Mouse (Mus musculus): ENCODE data around the gene Filip1l.

Gene Filip1l

DNA sequence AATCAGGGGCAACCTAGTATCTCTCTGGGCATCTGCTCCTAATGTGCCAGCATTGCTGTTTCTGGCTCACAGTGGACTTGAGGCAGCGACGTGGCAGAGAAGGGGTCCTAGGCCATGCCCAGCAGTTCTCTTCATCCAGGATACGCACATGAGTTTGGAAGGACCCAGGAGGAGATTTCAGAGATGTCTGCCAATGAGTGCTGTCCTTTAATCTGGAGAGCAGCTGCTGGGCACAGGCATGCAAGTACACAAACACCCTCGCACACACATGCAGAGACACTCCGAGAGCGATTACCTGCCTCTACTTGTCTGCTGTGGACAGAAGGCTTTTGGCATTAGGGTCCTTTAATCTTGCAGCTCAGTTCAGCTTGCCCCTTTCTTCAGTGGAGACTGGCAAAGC is at the start of gene Filip1l:
Gene Filip1l, plus strand, starts transcription at position 343 of the 400 bp plus-strand sequence.
- DNase-seq = no peak

DNA sequence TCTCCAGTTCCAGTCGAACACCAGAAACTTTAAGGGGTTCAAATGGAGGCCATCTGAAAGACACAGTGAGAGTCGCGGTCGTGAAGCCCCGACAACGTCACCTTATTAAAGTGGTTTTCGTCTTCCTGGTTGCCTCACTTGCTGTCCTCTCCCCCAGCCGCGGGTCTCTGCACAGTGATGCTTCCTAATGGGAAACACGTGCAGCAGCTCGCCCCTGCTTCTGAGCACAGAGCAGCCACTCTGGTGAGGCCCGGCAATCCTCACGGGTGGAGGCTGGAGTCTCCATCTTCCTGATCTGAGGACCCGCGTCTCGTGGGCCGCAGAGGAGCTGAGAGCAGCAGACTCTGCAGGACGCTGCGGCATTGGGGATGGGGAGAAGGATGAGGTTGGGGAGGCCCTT is 49.2 kb upstream of the Filip1l start:
- DNase-seq = no peak

DNA sequence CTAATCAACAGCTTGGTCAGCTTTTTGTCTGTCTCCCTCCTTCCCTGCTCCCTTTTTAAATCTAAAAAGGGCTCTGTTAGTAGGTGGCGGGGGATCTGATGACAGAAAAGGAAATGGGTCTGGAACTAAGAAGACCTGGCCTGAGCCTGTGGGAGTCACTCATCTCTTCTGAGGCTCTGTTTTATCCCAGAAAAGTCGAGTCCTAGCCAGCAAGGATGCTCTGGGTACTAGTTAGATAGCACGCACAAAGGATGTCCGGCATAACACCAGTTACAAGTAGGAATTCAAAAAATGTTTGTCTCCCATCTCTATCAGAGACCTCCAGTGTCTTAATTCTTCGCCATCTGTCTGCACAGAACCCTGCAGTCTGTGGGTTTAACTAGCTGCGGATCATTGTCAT is 47.4 kb upstream of the Filip1l start:
- no peak for DNase-seq

DNA sequence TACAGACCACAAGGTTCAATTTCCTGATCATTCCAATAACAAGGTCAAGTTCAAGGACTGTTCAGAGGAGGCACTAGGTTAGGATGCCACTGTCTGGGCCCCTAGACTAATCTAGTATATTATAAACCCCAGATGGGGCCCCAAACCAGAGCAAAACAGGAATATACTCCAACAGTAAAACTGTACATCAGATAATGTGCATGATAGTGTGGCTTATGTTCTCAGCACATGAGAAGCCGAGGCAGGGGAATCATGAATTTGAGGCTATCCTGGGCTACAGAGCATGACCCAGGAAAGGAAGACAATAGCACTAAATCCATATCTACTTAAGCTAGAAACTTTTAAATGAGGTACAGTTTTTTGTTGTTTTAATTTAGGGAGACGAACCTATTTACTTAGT is 40.8 kb upstream of the Filip1l start:
- DNase-seq = no peak

DNA sequence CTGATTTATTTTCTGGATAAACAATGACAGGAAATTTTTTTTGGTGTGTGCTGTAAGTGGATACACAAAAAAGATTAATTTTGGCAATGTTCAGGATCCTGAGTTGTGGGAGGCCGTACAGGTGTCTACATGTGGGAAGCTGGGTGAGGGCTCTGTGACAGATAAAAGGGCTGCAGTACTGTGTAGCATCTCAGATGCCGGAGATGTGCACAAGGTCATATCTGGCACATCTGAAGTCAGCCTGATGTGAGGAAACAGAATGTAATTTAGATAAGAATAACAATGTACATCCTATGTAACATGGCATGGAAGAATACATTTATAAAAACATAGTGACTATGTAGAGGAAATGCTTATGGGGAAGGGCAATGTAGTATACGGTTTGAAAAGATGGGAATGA is 39.4 kb upstream of the Filip1l start:
- peak in 1 of 2 experiments; percentile 13 for DNase-seq

DNA sequence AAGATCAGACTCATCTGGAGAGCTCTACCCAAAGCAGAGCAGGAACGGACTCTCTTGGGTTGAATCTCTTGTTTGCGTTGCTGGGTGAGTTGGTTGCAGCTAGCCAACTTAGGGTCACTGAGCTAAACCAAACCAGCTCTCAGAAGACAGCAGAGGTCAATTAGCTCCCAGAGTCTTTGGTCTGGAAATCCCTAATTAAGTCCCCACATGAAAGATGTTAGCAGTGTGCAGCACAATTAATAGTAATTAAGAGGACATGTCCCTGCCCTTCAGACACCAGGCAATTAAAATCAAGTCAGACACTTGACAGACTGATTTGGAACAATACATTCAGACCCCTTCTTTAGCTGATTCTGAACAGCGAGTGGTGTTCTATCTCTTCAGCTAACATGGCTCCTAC is 38.7 kb upstream of the Filip1l start:
- DNase-seq = no peak

DNA sequence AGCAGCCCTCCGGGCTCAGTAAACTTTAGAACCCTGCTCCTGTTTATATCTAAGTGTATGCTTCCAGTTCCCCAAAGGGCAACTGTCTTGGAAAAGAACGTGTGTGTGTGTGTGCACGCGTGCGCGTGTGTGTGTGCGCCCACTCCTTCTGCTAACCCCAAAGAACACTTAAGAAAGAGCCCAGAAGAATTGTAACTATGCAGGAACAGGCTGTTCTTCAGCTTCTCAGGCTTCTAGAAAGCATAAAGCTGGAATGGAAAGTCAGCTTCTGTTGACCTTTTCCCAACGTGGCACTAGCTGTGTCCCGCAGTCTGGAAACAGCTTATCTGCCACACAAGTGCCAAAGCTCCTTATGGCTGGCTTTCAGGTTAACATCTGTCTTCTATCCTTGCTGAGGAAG is 37.9 kb upstream of the Filip1l start:
- DNase-seq = no peak

DNA sequence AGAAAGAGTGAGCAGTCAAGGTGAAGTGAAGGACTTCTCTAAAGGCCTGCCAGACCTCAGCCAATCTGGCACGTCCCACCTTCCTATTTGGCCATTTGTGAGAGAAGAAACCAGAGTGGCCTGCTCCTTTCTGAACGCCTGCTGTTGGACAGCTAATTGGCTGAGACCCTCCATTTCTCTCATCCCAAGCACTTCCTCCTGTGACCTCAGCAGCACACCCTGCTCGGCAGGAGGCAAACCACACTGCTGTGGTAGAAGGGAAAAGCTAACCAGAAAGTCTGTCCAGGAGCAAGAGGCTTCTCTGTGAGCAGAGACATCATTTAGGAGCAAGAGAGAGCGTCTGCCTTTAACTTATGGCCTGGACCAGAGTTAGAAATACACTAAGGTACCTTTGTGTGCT is 35.8 kb upstream of the Filip1l start:
- DNase-seq = no peak

DNA sequence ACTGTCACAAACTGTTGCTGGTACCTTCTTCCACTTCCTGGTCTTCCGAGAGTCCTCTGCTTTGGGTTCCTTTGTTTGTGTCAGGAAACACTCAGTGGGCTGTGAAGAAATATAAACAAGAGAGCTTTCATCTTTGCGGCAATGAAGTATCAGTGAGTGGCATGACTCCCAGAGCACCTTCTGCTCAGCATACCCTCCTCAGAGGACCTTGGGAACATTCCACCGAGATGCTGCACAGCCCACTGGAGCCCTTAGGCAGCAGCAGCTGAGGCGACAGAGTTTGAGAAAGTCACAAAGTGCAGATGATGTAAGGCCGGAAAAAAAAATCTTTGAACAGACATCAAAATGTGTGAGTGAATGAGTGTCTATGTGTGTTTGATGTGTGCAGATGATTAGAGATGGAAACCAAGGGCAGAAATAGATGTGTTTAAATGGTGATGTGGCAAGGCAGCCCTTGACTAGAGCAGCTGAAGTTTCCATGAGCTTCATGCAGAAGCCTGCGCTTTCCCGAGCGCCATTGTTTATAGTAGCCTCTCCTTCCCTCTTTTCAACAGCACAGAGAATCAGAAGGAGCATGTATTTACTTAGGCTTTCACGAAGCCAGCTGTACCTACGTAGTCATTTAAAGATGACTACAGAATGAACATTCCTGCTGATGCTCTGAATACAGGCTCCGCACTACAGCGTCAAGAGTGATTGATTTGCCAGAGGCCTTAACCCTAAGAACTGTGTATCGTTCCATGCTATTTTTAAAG is 34.8 kb upstream of the Filip1l start:
- no peak for DNase-seq

DNA sequence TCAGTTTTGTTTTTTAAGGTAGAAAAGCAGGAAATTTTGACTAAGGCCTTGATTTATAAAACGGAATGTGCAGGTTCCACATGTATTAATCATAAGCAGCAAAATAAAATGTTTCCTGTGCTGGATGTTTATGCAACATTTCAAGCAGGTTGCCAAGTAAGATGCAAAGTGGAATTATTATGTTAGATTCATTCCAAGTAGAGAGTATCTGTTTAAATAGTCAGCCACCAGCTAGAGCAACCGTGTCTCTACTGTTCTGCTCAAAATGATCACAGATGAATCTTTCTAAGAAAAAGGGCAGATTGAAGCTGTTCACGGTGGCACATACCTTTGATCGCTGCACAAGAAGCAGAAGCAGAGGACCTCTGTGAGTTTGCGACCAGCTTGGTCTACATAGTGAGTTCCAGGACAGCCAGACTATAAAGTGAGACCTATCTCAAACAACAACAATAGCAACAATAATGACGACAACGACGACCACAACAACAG is 34.2 kb upstream of the Filip1l start:
- no peak for DNase-seq

DNA sequence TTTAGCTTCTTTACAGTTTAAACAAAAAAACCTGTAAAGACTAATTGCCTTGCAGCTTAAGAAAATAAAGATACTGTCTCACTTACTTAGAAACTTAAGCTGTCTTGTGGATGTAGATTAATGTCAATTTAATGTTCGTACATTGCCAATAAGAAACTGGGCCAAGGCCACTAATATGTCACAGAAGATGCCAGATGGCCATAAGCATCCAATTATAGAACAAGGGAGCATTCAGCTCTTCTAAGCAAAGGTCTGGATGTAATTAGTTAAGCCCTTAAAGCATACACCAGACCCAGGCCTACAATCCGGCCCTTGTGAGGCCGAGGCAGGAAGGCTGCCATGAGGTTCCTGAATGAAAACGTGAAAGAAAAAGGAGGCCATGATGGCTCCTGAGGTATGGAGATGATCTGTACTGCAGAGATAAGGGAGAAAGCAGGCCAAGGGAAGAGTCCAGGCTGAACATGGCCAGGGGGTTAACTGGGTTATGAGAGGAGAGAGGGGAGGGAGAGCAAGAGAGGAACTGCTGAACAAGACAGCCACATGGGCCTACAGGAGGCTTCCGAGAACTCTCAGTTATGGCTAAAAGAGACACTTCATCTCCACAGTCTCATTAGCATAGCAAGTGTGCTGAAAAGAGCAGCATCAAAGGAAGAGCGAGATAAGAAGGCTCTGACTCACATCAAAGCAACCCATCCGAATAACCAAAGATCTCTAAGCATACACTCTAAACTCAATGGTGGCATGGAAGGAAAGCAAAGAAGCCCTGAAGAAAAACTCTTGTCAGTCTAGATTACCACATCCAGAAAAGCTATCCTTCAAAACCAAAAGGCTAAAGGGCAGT is 33.4 kb upstream of the Filip1l start:
- DNase-seq = no peak

DNA sequence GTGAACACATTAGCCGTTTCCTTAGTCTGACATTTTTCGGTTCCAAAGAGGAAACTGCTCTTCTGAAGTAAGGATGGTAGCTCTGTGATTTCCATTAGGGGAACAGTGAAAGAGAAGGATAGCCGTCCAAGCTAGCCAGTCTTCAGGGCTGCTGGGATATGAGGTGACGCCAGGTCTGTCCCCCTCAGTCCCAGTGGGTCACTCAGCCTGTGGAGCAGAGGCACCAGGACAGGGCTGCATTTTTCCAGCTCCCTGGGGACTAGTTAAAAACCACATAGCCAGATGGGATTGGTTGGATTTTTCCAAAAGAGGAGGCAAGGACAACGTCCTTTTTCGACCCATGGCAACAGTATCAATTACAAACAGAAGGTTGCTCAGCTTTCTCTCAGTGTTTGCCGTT is 25.9 kb upstream of the Filip1l start:
- no peak for DNase-seq

DNA sequence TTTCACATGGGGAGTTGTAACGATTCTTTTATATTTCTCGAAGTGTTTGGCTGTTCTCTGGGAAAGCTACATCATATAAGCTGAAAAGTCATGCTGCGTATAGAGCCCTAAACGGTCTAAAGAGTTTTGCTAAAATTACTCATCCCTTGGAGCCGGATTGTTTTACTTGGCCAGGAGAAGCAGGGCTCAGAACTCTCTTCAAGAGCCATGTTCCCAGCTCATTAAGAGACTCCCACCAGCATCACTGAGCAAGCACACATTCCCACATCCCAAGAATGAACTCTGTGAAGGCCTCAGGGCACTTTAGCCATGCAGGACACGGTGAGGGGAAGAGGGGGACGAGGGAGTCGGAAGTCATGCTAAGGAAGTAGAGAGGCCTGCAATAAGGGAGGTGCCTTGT is 23.9 kb upstream of the Filip1l start:
- no peak for DNase-seq

DNA sequence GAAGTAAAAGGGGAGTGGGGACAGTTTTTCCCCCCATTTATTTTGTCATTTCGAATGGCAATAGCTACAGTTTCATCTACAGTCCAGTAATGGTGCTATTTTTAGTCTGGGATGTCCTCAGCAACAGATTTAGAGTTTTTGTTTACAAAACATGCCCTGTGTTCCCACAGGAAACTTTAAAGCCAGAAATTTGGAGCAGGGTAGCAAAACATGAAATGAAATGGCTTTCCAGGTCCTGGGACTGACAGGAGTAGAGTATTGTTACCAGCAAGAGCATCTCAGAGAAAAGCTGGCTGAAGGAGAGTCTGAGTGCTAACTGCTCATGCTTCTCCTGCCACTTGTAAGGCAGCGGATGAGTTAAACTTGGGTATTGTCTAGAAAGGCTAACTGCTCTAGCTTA is 22.8 kb upstream of the Filip1l start:
- no peak for DNase-seq

DNA sequence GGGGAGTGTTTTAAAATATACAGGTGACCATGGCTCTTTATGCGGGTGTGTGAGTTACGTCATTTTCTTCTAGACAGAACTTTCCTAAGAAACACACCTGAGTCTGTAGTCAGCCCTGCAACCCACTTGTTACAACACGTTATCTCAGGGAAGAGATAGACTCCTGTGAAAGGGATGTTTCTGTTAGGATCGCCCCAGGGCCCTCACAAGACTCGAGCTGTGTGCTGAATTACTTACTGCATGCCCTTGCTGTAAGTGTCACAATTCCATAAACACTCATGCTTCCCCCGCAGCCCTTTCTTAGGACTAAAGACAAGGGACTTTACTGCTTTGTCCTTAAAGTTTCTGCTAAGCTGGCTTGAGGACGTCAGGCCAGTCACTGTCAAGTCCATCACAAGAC is 20.6 kb upstream of the Filip1l start:
- DNase-seq = no peak

DNA sequence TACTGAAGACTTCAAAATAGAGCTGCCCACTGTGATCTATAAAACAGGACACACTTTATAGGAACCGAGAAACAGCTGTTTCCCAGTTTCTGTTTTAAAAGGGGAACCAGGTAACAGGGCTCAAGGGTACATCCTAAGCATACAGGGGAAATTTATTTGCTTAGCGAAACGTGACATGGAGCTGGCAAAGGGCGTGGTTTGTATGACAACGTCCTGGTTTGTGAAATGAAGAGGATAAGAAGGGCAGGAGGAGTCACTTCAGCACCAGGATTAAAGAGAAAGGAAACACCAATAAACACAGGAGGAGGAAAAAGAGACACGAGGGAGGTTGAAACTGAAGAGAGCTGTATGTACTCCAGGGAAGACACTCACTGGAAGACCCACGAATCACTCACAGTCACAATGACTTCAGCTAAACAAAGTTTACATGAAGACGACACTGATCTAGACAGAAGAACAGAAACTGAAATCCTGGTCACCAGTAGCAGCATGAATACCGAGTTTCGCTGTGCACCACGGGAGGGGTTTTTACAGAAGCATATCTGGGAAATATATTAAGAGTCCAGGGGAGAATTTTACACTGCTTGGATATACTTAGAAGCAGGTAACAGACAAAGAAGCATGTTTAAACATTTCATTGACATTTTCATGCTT is 16.0 kb upstream of the Filip1l start:
- DNase-seq = peak in 1 of 2 experiments; percentile 9

DNA sequence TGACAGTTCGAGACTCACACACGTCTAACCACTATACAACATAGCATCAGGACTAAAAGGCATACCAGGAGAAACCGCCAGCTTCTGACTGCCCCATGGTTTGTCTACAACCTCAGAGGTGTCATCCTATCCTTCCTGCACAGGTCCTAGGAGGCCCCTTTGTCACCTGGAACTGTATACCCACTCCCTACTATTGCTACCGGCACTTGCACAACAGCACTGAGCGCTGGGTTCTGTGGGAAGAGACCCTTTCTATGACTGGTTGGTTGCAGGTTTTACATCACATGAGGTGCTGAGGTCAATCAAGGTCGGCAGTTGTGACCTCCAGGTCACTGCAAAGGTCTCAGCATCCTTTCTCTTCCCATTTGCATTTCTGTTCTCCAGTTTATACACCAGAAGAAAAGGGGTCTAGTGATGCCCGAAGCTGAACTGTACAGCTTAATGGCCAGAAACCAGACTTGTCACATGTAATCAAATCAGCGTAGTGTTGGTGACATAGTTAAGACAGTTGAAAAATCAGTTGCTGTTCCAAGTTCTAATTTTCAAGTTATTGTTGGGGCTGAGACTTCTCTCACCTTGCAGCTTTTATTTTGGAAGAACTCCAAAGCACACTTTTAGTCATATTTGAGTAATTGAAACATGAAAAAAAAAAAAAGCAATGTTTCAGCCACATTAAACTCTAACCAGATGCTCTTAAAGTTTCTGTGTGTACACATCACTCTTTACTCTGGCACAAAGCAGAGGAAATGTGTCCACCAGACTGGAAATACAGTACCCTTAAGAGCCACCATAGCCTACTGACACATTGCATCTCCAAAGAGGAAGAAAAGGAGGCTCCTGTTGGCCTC is 12.9 kb upstream of the Filip1l start:
- DNase-seq = no peak

DNA sequence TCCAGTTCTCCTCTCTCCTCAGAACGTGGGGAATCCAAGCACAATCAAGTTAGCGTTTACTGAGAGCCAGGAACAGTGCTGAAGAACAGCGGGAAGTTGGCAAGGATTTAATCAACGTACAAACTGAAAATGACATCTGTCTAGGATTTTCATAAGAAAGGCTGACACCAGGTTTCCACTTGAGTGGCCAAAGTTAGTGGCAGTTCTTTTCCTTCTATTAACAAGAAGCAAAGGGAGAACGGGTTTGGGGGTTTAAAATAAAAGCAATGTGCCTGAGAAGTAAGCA is 12.3 kb upstream of the Filip1l start:
- no peak for DNase-seq

DNA sequence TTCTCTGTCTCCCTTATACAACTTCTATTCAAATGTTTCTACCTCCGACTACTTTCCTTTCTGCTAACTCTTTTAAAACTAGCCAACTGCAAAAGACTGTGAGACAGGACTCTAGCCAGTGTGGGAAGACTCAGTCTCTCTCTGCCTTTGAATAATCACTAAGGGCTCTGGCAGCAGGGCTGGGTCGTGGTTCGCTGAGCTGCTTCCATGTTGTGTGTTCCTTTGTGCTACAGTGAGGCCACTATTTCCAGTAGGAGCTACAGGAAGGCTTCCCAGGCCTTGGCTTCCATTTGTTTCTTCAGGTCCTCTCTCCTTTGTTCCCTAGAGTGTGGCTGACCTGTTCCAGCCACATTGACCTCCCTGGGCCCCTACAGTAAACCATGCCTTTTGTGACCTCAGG is 6.6 kb upstream of the Filip1l start:
- DNase-seq = no peak

DNA sequence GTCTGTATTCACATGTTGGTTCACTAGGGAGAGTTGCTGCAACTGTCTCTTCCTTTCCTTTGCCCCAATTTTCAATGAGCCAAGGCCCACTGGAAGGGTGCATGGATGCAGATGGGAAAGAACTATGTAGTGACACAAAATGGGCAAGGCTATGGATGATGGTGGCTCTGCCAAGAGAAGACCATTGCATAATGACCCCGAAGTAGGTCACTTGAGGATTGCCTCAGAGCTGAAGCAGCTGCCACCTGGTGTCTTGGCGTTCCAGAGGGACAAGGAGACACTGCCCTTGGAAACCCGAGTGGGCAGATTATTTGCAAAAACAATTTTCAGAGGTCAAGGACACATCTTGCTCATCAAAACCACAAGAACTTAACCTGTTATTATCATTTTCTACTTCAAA is 3.9 kb upstream of the Filip1l start:
- no peak for DNase-seq

DNA sequence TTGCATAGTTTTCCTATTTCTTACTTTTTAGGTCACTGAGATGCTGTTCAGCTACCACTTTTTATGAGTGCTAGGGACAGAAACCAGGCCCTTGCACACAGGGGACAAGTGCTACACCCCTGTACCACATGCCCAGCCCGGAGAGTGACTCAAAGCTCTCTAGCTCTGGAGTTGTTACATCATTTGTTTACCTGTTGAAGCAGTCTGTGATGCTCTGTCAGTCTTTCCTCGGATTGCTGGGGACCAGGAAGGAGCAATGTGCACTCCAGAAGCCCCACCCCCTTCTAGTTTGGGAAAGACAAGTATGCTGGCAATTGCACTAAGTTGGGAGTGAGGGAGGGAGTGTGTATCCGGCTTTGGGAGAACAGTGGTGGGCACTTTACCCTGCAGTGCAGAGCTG is 3.2 kb upstream of the Filip1l start:
- DNase-seq = no peak

DNA sequence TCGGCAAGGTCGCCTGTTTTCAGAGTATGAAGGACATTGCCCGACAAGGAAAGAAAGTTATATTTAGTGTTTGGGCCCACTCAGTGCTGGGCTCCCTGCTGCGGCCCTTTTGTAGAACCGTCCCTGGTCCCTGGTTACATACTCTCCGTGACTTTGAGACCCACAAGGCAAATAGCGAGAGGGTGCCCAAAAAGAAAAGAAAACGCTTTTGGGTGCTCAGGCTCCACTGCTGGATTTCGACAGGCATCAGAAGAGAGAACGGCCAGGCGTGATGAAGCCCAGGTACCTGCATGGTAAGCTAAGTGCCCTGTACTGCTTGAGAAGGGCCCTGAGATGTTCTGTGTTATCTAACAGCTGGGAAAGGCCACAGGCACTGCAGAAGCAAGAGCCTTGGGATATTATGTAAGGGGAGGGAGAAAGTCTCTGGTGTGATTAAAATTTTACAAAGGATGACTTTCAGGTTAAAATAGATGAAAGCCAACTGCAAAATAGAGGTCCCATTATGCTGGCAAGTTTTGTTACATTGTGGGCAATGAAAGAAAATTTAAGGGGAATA is 351 bp downstream of the Filip1l start:
- no peak for DNase-seq

DNA sequence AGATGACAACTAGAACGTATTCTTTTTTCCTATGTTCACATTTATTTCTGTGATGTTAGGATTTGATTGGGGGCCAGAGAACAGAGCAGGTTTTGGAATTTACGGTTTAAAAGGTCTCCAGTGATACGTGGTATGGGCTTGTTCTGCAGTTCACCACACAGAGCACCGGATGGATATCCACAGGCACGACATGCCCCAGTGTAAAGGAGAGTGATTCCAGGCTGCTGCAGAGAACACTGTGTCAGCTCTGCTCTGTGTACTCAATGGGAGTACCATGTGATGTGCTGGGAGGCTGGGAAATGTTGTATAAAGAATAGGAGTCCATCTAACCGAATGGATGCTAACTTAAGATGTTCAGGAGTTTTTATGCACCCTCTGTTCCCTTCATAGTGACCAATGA is 1.0 kb downstream of the Filip1l start:
- DNase-seq = no peak

Measured in thymus, postnatal 36 days (tissue).